Mouse (Mus musculus) lung, postnatal 25 days (tissue): ENCODE data around the gene Ankrd13c.
A peak's percentile ranks its signal among the peaks of the same experiment; 100 is the strongest.
"Not testable (repeated sequence)": the region's sequence is repeated elsewhere in the genome, so short reads cannot be mapped to it uniquely, and the experiment has no call there.

Experiments
- DNase-seq: peaks from one replicate; pipeline ENCODE4 v3.0.0; 2022; ENCODE audit warnings: low spot score

The Ankrd13c gene

DNA sequence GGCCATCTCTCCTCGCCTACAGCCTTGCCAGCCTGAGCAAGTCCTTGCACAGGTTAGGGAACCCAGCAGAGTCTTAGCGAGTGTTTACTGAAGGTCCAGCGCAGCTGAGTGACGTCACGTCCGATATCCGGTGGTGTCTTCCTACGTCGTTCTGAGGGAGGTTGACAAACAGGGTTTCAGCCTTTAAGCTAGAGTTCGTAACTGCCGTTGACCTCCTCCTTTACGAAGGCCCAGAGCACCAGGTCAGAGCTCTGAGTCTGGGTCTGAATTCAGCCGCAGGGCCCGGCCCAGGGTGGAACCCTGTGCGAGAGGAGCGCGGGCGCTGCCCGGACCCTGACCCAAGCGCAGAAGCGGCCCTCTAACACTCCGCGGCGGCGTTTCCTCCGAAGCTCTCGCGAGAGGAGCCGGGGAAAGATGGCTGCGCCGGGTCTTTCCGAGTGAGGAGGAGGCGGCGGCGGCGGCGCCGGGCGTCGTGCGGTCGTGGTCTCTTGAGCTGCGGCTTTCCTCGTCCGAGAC is at the start of gene Ankrd13c:
Ankrd13c (plus strand) TSS at position 397 of the 516 bp plus-strand sequence.
- DNase-seq = peak; percentile 92

- DNase-seq = no peak
Measured at GRCm38 (mm10) chr3:157897645-157898044, 49.4 kb upstream of the Ankrd13c start.

DNA sequence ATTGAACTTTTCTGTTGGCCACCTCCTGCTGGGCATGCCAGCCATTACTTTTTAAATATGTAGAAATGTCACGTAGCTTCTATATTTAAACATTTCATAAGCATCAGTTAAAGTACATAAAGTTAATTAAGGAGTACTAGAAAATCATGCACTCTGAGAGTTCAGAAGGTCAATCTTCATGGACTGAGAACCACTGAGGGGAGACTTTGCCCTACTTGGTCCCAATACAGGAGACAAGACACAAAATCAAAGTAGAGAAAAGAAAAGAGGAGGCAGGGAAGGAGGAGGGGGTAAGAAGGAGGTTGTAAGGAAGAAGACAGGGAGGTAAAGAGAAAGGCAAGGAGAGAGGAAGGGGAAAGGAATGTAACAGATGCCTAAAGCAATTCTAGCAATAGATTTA is 47.1 kb upstream of the Ankrd13c start:
- no peak for DNase-seq

GRCm38 (mm10) chr3:157901721-157902120 is 45.3 kb upstream of the Ankrd13c start:
- DNase-seq = no peak

- DNase-seq = no peak
Measured at GRCm38 (mm10) chr3:157908166-157908565, 38.9 kb upstream of the Ankrd13c start.

DNA sequence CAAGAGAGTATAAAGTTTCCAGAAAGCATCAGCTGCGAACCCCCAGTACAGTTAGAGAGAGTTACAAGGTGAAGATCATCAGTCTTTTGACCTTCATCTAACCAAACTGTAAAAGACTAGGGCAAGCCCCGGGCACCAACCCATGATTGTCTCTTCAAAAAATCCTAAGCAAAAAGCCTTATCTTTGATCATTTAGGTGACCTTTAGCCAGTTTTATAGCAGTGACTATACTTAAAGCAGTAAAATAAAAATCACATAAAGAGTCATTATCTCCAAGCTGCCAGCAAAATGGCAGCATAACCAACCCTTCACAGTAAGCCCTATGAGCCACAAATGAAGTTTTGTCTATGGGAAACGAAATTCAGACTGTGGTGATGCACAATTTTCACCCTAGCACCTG is 36.8 kb upstream of the Ankrd13c start:
- DNase-seq = no peak

DNA sequence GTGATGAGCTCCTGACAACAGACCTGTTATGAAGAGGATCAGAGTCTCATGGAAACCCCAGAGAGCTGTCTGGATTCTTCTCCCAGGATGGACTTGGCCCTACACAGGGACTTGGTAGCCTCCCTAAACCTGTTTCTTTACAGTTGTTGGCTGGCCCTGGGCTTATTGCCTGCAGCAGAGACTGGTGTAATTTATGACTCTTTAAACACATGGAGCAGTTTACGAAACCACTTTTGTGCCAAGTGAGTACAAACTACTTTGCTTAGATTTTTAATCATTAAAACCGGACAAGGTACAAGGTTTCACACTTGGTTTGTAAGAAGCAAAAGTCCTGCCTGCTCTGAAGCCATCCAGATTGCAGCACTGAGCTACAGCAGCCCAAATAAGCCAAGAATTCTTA is 34.9 kb upstream of the Ankrd13c start:
- no peak for DNase-seq

- no peak for DNase-seq
Measured at GRCm38 (mm10) chr3:157916336-157916735, 30.7 kb upstream of the Ankrd13c start.

DNA sequence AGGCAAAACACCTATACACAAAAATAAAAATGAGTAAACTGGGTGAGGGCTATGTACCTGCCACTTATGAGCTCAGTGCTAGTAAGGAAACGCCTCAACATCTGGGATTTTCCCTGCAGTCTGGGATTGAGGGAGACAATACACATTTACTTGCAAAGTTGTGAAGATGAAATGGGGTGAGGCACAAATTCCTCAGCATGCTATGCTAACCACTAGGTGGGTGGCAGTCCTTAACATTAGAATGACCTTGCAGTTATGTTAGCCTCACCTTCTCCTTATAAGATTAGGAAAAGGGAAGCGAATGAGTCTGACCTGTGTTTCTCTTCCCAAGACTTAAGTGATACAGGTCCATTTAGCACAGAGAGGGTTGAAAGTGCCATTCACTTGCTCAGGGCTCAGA is 25.7 kb upstream of the Ankrd13c start:
- DNase-seq = no peak

GRCm38 (mm10) chr3:157923268-157923835 is 23.7 kb upstream of the Ankrd13c start:
- no peak for DNase-seq

GRCm38 (mm10) chr3:157924692-157925328 is 22.2 kb upstream of the Ankrd13c start, which contains the start of gene Cth:
TSS of gene Cth (minus strand) at chr3:157925077.
- DNase-seq = peak; percentile 94

- DNase-seq = no peak
Measured at GRCm38 (mm10) chr3:157925706-157926510, 21.1 kb upstream of the Ankrd13c start.

DNA sequence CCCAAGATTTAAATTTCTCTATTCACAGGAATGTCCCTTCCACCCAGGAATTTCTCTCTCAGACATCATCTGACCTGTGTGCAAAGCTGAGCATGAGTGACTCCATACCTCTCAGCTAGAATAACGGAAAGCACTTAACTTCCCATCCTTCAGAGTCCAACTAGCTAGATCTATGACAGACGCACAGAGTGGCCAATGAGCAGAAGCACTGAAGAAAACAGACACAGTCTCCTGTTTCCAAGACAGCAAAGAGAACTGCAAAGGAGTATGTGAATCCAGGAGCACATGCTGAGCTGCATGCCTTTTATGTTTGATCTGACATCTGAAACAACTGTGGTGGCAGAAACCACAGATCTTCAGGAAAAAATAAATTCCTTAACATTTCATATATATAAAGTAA is 20.3 kb upstream of the Ankrd13c start:
- no peak for DNase-seq

GRCm38 (mm10) chr3:157928731-157929130 is 18.3 kb upstream of the Ankrd13c start:
- no peak for DNase-seq

- DNase-seq = peak; percentile 33
Measured at GRCm38 (mm10) chr3:157929417-157929816, 17.6 kb upstream of the Ankrd13c start.

- DNase-seq = no peak
Measured at GRCm38 (mm10) chr3:157931592-157931991, 15.4 kb upstream of the Ankrd13c start.

DNA sequence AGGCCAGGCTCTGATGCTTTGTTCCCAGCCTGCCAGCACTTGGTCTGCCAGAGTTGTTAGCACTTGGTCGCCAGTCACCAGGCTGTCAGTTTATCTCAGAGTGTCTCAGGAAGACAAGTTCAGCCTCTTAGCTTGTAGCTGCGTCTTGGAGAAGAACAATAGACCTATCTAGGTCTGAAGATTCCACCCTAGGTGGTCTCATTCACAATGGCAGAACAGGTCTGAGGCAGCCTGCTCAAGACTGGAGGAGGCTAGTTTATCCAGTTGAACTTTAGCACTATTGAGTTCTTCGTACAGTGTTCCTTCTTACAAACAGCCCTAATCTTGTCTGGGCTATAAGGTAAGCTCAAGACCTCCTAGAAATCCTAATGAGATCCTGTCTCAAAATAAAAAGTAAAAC is 15.0 kb upstream of the Ankrd13c start:
- DNase-seq = no peak

DNA sequence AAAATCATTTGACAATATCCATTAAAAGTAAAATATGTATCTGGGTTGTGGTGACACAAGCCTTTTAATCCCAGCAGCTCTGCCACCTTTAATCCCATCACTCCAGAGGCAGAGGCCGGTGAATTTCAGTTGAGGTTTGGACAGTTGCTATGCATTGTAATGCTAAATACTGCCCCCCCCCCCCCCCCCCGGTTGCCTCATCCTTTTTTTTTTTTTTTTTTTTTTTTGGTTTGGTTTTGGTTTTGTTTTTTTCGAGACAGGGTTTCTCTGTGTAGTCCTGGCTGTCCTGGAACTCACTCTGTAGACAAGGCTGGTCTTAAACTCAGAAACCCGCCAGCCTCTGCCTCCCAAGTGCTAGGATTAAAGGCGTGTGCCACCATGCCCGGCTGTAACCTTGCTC is 13.8 kb upstream of the Ankrd13c start:
- DNase-seq = not testable (repeated sequence)

- DNase-seq = no peak
Measured at GRCm38 (mm10) chr3:157934301-157934823, 12.7 kb upstream of the Ankrd13c start.

GRCm38 (mm10) chr3:157938585-157938984 is 8.5 kb upstream of the Ankrd13c start:
- no peak for DNase-seq

GRCm38 (mm10) chr3:157947383-157948280 is 593 bp downstream of the Ankrd13c start:
- DNase-seq = peak; percentile 4

GRCm38 (mm10) chr3:157952716-157953115 is 5.7 kb downstream of the Ankrd13c start:
- no peak for DNase-seq
